Mouse (Mus musculus): ENCODE data around the gene Fam120c. TPM values are rescaled to one million over a fixed set of nuclear protein-coding genes. Genes with fewer than 3 reads are reported as not detected.

The Fam120c gene
- polyA plus RNA-seq, 1 experiment from 2014 or later, result 4.0 TPM

- ATAC-seq (ENCODE audit: low FRiP score, low TSS enrichment), result no peak
- H3K27ac ChIP-seq (ENCODE audit: low read length), result no peak overlapping the region
- H3K4me3 ChIP-seq (ENCODE audit: low read length), result no peak overlapping the region
- no peaks in the 10 kb centered on the region for H3K9me3 ChIP-seq (ENCODE audit: low read length)
- H3K36me3 ChIP-seq (ENCODE audit: insufficient read depth, low read length), result no peaks in the 10 kb centered on the region
- H3K27me3 ChIP-seq (ENCODE audit: insufficient read depth, low read length), result peaks cover 5% of the 10 kb centered on the region; the same call in 1 of the 2 replicates
- no peak overlapping the region for H3K4me2 ChIP-seq (replicated peaks; ENCODE audit: low read depth, low read length)
- no peaks in the 10 kb centered on the region for H3K4me1 ChIP-seq (ENCODE audit: insufficient read depth, low read length)
- WGBS, result 87% methylated on average over 2 of the region's 2 CpGs
- H3K9ac ChIP-seq (replicated peaks; ENCODE audit: low read length), result no peak overlapping the region
These were observed 169.7 kb downstream of the Fam120c start for GRCm38 (mm10) chrX:151513694-151514093.

- Histone ChIP-seq H3K9ac (replicated peaks; ENCODE audit: low read length) (no peak overlapping the region), H3K4me2 (replicated peaks; ENCODE audit: low read depth, low read length) (no peak overlapping the region), H3K4me1 (ENCODE audit: insufficient read depth, low read length) (no peaks in the 10 kb centered on the region), H3K27me3 (ENCODE audit: insufficient read depth, low read length) (peaks cover 4% of the 10 kb centered on the region; the same call in 1 of the 2 replicates), H3K27ac (ENCODE audit: low read length) (no peak overlapping the region), H3K36me3 (ENCODE audit: insufficient read depth, low read length) (no peaks in the 10 kb centered on the region), H3K9me3 (ENCODE audit: low read length) (no peaks in the 10 kb centered on the region), H3K4me3 (ENCODE audit: low read length) (no peak overlapping the region)
- 58% methylated on average over 1 of the region's 1 CpGs for WGBS
- no peak for ATAC-seq (ENCODE audit: low FRiP score, low TSS enrichment)
These were observed 174.2 kb downstream of the Fam120c start for GRCm38 (mm10) chrX:151518181-151518580.

DNA sequence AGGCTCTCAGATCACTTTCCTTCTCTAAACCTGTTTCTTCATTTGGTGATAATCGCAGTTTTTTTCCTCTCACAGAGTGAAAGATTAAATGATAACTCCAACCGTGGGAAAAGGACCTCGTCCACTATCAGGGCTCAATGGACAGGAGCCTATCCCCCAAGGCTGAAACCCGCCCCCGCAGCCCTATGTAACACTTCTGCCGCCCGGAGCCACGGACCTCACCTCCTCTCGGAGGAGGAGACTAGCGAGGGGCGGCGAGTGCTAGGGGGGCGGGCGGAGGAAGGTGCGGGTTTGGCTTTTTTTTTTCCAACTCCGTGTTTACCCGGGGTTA is 176.1 kb downstream of the Fam120c start:
- peak overlapping the region; percentile 71 for H3K9ac ChIP-seq (replicated peaks; ENCODE audit: low read length)

GRCm38 (mm10) chrX:151520458-151521322 is 176.7 kb downstream of the Fam120c start, which contains the start of gene Phf8:
TSS of gene Phf8 (plus strand) at chrX:151520672.
- Histone ChIP-seq H3K27me3 (ENCODE audit: insufficient read depth, low read length) (no peaks in the 10 kb centered on the region; the same call in 1 of the 2 replicates), H3K4me2 (replicated peaks; ENCODE audit: low read depth, low read length) (peak within 1 kb of the TSS; percentile 61), H3K4me3 (ENCODE audit: low read length) (peak within 1 kb of the TSS; percentile 51), H3K36me3 (ENCODE audit: insufficient read depth, low read length) (0 out of 2 replicates have a peak, but pooled peaks cover 3% of the 10 kb centered on the region), H3K9ac (replicated peaks; ENCODE audit: low read length) (peak within 1 kb of the TSS; percentile 76), H3K4me1 (ENCODE audit: insufficient read depth, low read length) (no peaks in the 10 kb centered on the region), H3K9me3 (ENCODE audit: low read length) (no peaks in the 10 kb centered on the region), H3K27ac (ENCODE audit: low read length) (peak within 1 kb of the TSS; percentile 98)
- 16% methylated on average over 62 of the region's 68 CpGs for WGBS
- peak; percentile 96 for ATAC-seq (ENCODE audit: low FRiP score, low TSS enrichment)

More for the DNA sequence above, 176.1 kb downstream of the Fam120c start:
- peak overlapping the region; percentile 41 for H3K4me2 ChIP-seq (replicated peaks; ENCODE audit: low read depth, low read length)
- no peaks in the 10 kb centered on the region for H3K4me1 ChIP-seq (ENCODE audit: insufficient read depth, low read length)
- no peaks in the 10 kb centered on the region for H3K9me3 ChIP-seq (ENCODE audit: low read length)
- H3K36me3 ChIP-seq (ENCODE audit: insufficient read depth, low read length), result 0 out of 2 replicates have a peak, but pooled peaks cover 3% of the 10 kb centered on the region
- H3K4me3 ChIP-seq (ENCODE audit: low read length), result peak overlapping the region; percentile 51
- peaks cover 3% of the 10 kb centered on the region; the same call in 1 of the 2 replicates for H3K27me3 ChIP-seq (ENCODE audit: insufficient read depth, low read length)
- 17% methylated on average over 11 of the region's 17 CpGs for WGBS
- peak overlapping the region; percentile 98 for H3K27ac ChIP-seq (ENCODE audit: low read length)
- no peak for ATAC-seq (ENCODE audit: low FRiP score, low TSS enrichment)

Other genes with a start within 250 kb of the Fam120c start
- 43.1 and 44.7 TPM in 2 replicates for gene Tsr2, start 247.6 kb upstream of the Fam120c start, polyA plus RNA-seq (2015; fragmentation: Nextera tagmentation; extraction: Ambion mirVana)
- gene Wnk3, start 146.1 kb upstream of the Fam120c start, polyA plus RNA-seq (2015; fragmentation: Nextera tagmentation; extraction: Ambion mirVana), result 2.2 and 2.5 TPM in 2 replicates
- gene Phf8, start 176.5 kb downstream of the Fam120c start, polyA plus RNA-seq (2015; fragmentation: Nextera tagmentation; extraction: Ambion mirVana), result 17.2 and 19.2 TPM in 2 replicates